Mouse (Mus musculus): ENCODE measurements around the gene 1600014C23Rik. TPM values are rescaled to one million over a fixed set of nuclear protein-coding genes. Genes with fewer than 3 reads are reported as not detected.

The 1600014C23Rik gene
- total and polyA plus RNA-seq, 2 experiments from 2014 or later, result 0.67 TPM; not detected in 1

GRCm38 (mm10) chr17:45727983-45728723 lies 5.5 kb downstream of the 1600014C23Rik start:
- WGBS, result 63% methylated on average over 8 of the region's 8 CpGs
- Histone ChIP-seq H3K9me3 (ENCODE audit: low read length) (no peaks in the 10 kb centered on the region), H3K27ac (ENCODE audit: low read depth, low read length) (no peak overlapping the region), H3K4me3 (ENCODE audit: low read depth, low read length) (no peak overlapping the region), H3K4me2 (ENCODE audit: low read depth, low read length, poor library complexity, severe bottlenecking) (no peak overlapping the region), H3K9ac (replicated peaks; ENCODE audit: low read length, poor library complexity, severe bottlenecking) (no peak overlapping the region), H3K36me3 (ENCODE audit: insufficient read depth, low read length) (no peaks in the 10 kb centered on the region), H3K4me1 (ENCODE audit: insufficient read depth, low read length) (0 out of 2 replicates have a peak, but pooled peaks cover under 1% of the 10 kb centered on the region), H3K27me3 (ENCODE audit: insufficient read depth, low read length) (0 out of 2 replicates have a peak, but pooled peaks cover 4% of the 10 kb centered on the region)
- DNase-seq (ENCODE audit: low spot score) (no peak), ATAC-seq (ENCODE audit: low FRiP score) (no peak)
- TF ChIP-seq CTCF (IDR thresholded peaks at IDR 0.05), result no peak

GRCm38 (mm10) chr17:45727481-45727880 lies 6.2 kb downstream of the 1600014C23Rik start:
- no peak overlapping the region for H3K27ac ChIP-seq (ENCODE audit: low read depth, low read length)
- no peak overlapping the region for H3K4me2 ChIP-seq (ENCODE audit: low read depth, low read length, poor library complexity, severe bottlenecking)
- H3K9me3 ChIP-seq (ENCODE audit: low read length), result no peaks in the 10 kb centered on the region
- no peaks in the 10 kb centered on the region for H3K4me1 ChIP-seq (ENCODE audit: insufficient read depth, low read length)
- 89% methylated on average over 2 of the region's 2 CpGs for WGBS
- H3K9ac ChIP-seq (replicated peaks; ENCODE audit: low read length, poor library complexity, severe bottlenecking), result no peak overlapping the region
- no peaks in the 10 kb centered on the region for H3K27me3 ChIP-seq (ENCODE audit: insufficient read depth, low read length)
- no peaks in the 10 kb centered on the region for H3K36me3 ChIP-seq (ENCODE audit: insufficient read depth, low read length)
- H3K4me3 ChIP-seq (ENCODE audit: low read depth, low read length), result no peak overlapping the region
- no peak for DNase-seq (ENCODE audit: low spot score)
- TF ChIP-seq CTCF (IDR thresholded peaks at IDR 0.05), result no peak
- no peak for ATAC-seq (ENCODE audit: low FRiP score)

- no peak overlapping the region for H3K27ac ChIP-seq (ENCODE audit: low read depth, low read length)
- H3K4me3 ChIP-seq (ENCODE audit: low read depth, low read length), result no peak overlapping the region
- no peak overlapping the region for H3K9ac ChIP-seq (replicated peaks; ENCODE audit: low read length, poor library complexity, severe bottlenecking)
- DNase-seq (ENCODE audit: low spot score), result no peak
- no peaks in the 10 kb centered on the region for H3K9me3 ChIP-seq (ENCODE audit: low read length)
- H3K4me1 ChIP-seq (ENCODE audit: insufficient read depth, low read length), result no peaks in the 10 kb centered on the region
- 73% methylated on average over 7 of the region's 7 CpGs for WGBS
- H3K4me2 ChIP-seq (ENCODE audit: low read depth, low read length, poor library complexity, severe bottlenecking), result no peak overlapping the region
- no peaks in the 10 kb centered on the region for H3K36me3 ChIP-seq (ENCODE audit: insufficient read depth, low read length)
- TF ChIP-seq CTCF (IDR thresholded peaks at IDR 0.05), result no peak
- ATAC-seq (ENCODE audit: low FRiP score), result no peak
- no peaks in the 10 kb centered on the region for H3K27me3 ChIP-seq (ENCODE audit: insufficient read depth, low read length)
Observed at GRCm38 (mm10) chr17:45726249-45726648, 7.4 kb downstream of the 1600014C23Rik start.

GRCm38 (mm10) chr17:45724574-45724921 lies 9.1 kb downstream of the 1600014C23Rik start:
- H3K9ac ChIP-seq (replicated peaks; ENCODE audit: low read length, poor library complexity, severe bottlenecking), result no peak overlapping the region
- no peak for DNase-seq (ENCODE audit: low spot score)
- no peak for TF ChIP-seq CTCF (IDR thresholded peaks at IDR 0.05)
- peak overlapping the region; percentile 84 for H3K27ac ChIP-seq (ENCODE audit: low read depth, low read length)
- H3K4me1 ChIP-seq (ENCODE audit: insufficient read depth, low read length), result no peaks in the 10 kb centered on the region
- no peaks in the 10 kb centered on the region for H3K27me3 ChIP-seq (ENCODE audit: insufficient read depth, low read length)
- peak overlapping the region; percentile 47 for H3K4me3 ChIP-seq (ENCODE audit: low read depth, low read length)
- H3K9me3 ChIP-seq (ENCODE audit: low read length), result no peaks in the 10 kb centered on the region
- ATAC-seq (ENCODE audit: low FRiP score), result 0 out of 2 replicates have a peak, but pooled peaks have one; percentile 9
- H3K4me2 ChIP-seq (ENCODE audit: low read depth, low read length, poor library complexity, severe bottlenecking), result peak overlapping the region; percentile 59; the same call in 1 of the 2 replicates
- H3K36me3 ChIP-seq (ENCODE audit: insufficient read depth, low read length), result no peaks in the 10 kb centered on the region
- 87% methylated on average over 10 of the region's 10 CpGs for WGBS

- H3K4me3 ChIP-seq (ENCODE audit: low read depth, low read length), result peak overlapping the region; percentile 47
- H3K36me3 ChIP-seq (ENCODE audit: insufficient read depth, low read length), result no peaks in the 10 kb centered on the region
- H3K27me3 ChIP-seq (ENCODE audit: insufficient read depth, low read length), result no peaks in the 10 kb centered on the region
- peak overlapping the region; percentile 84 for H3K27ac ChIP-seq (ENCODE audit: low read depth, low read length)
- DNase-seq (ENCODE audit: low spot score) (peak; percentile 92), ATAC-seq (ENCODE audit: low FRiP score) (peak; percentile 77)
- H3K4me1 ChIP-seq (ENCODE audit: insufficient read depth, low read length), result no peaks in the 10 kb centered on the region
- peak overlapping the region; percentile 59 for H3K4me2 ChIP-seq (ENCODE audit: low read depth, low read length, poor library complexity, severe bottlenecking)
- 3% methylated on average over 25 of the region's 25 CpGs for WGBS
- H3K9me3 ChIP-seq (ENCODE audit: low read length), result no peaks in the 10 kb centered on the region
- peak overlapping the region; percentile 66 for H3K9ac ChIP-seq (replicated peaks; ENCODE audit: low read length, poor library complexity, severe bottlenecking)
- peak; percentile 99 for TF ChIP-seq CTCF (IDR thresholded peaks at IDR 0.05)
Observed at GRCm38 (mm10) chr17:45723732-45724573, 9.7 kb downstream of the 1600014C23Rik start.

- Histone ChIP-seq H3K9me3 (ENCODE audit: low read length) (no peaks in the 10 kb centered on the region), H3K27ac (ENCODE audit: low read depth, low read length) (no peak overlapping the region), H3K4me2 (ENCODE audit: low read depth, low read length, poor library complexity, severe bottlenecking) (no peak overlapping the region), H3K27me3 (ENCODE audit: insufficient read depth, low read length) (no peaks in the 10 kb centered on the region), H3K36me3 (ENCODE audit: insufficient read depth, low read length) (no peaks in the 10 kb centered on the region), H3K9ac (replicated peaks; ENCODE audit: low read length, poor library complexity, severe bottlenecking) (no peak overlapping the region), H3K4me3 (ENCODE audit: low read depth, low read length) (no peak overlapping the region), H3K4me1 (ENCODE audit: insufficient read depth, low read length) (no peaks in the 10 kb centered on the region)
- WGBS, result 11% methylated on average over 10 of the region's 10 CpGs
- peak; percentile 77 for DNase-seq (ENCODE audit: low spot score)
- 0 out of 2 replicates have a peak, but pooled peaks have one; percentile 61 for ATAC-seq (ENCODE audit: low FRiP score)
- peak; percentile 81 for TF ChIP-seq CTCF (IDR thresholded peaks at IDR 0.05)
Observed at GRCm38 (mm10) chr17:45718323-45718722, 15.3 kb downstream of the 1600014C23Rik start.

All from midbrain, postnatal 0 days (tissue).